Mouse (Mus musculus) CH12F3 (cell line): Measurements from ENCODE around the gene Elobl.
"Not testable (repeated sequence)": the region's sequence is repeated elsewhere in the genome, so short reads cannot be mapped to it uniquely, and the experiment has no call there.

Source experiments
- in situ Hi-C: fragments of 300-500 bp; cut with MboI; formaldehyde crosslinking; loops from 2 replicates; pipeline ENCODE4 v1.14.3; 2020; ENCODE audit warnings: low sequenced_read_pairs

The Elobl gene

GRCm38 (mm10) chr11:88966881-88967361 is at the start of gene Elobl:
Elobl (minus strand) TSS chr11:88966931.
- in situ Hi-C loops: no loop called here

- in situ Hi-C loops: no loop called here
Measured at GRCm38 (mm10) chr11:89012241-89012640, 45.5 kb upstream of the Elobl start.

GRCm38 (mm10) chr11:89009496-89009895 is 42.8 kb upstream of the Elobl start:
- in situ Hi-C loops: no loop called here

- in situ Hi-C loops: no loop called here
Measured at GRCm38 (mm10) chr11:89009066-89009465, 42.3 kb upstream of the Elobl start.

GRCm38 (mm10) chr11:89007582-89007981 is 40.9 kb upstream of the Elobl start:
- in situ Hi-C loops: no loop called here

GRCm38 (mm10) chr11:89006404-89006803 is 39.7 kb upstream of the Elobl start:
- in situ Hi-C loops: no loop called here

GRCm38 (mm10) chr11:89005473-89005872 is 38.7 kb upstream of the Elobl start:
- in situ Hi-C loops: no loop called here

- in situ Hi-C loops: loop anchor here (5.0 kb wide), 1 partner anchor 34 kb away; no protein-coding TSS in a partner anchor
Measured at GRCm38 (mm10) chr11:89003726-89004125, 37.0 kb upstream of the Elobl start.

- in situ Hi-C loops: loop anchor here (5.0 kb wide), 1 partner anchor 34 kb away; no protein-coding TSS in a partner anchor
Measured at GRCm38 (mm10) chr11:89003078-89003477, 36.3 kb upstream of the Elobl start.

- in situ Hi-C loops: loop anchor here (5.0 kb wide), 1 partner anchor 35 kb away; no protein-coding TSS in a partner anchor
Measured at GRCm38 (mm10) chr11:89002621-89003020, 35.9 kb upstream of the Elobl start.

GRCm38 (mm10) chr11:89002068-89002467 is 35.3 kb upstream of the Elobl start:
- in situ Hi-C loops: loop anchor here (5.0 kb wide), 1 partner anchor 35 kb away; no protein-coding TSS in a partner anchor

GRCm38 (mm10) chr11:89001569-89001968 is 34.8 kb upstream of the Elobl start:
- in situ Hi-C loops: loop anchor here (5.0 kb wide), 1 partner anchor 36 kb away; no protein-coding TSS in a partner anchor

GRCm38 (mm10) chr11:89000527-89000819 is 33.7 kb upstream of the Elobl start:
- in situ Hi-C loops: loop anchor here (5.0 kb wide), 1 partner anchor 37 kb away; no protein-coding TSS in a partner anchor

GRCm38 (mm10) chr11:88999723-89000526 is 33.2 kb upstream of the Elobl start:
- in situ Hi-C loops: loop anchor here (5.0 kb wide), 1 partner anchor 37 kb away; no protein-coding TSS in a partner anchor

- in situ Hi-C loops: no loop called here
Measured at GRCm38 (mm10) chr11:88998974-88999722, 32.4 kb upstream of the Elobl start, which contains the start of gene Trim25. Trim25 (plus strand) TSS chr11:88999376.

- in situ Hi-C loops: no loop called here
Measured at GRCm38 (mm10) chr11:88998406-88998805, 31.7 kb upstream of the Elobl start.

GRCm38 (mm10) chr11:88997343-88997742 is 30.6 kb upstream of the Elobl start:
- in situ Hi-C loops: not testable (repeated sequence)

- in situ Hi-C loops: no loop called here
Measured at GRCm38 (mm10) chr11:88996427-88996826, 29.7 kb upstream of the Elobl start.

- in situ Hi-C loops: no loop called here
Measured at GRCm38 (mm10) chr11:88995616-88996015, 28.9 kb upstream of the Elobl start.

GRCm38 (mm10) chr11:88994492-88994891 is 27.8 kb upstream of the Elobl start:
- in situ Hi-C loops: no loop called here

- in situ Hi-C loops: no loop called here
Measured at GRCm38 (mm10) chr11:88993625-88994024, 26.9 kb upstream of the Elobl start.
